Mouse (Mus musculus) kidney, postnatal 10 days (tissue): ENCODE results near the gene Tiam1.

Experiments used
- DNase-seq: peaks from one replicate; pipeline ENCODE4 v3.0.0; 2021; ENCODE audit warnings: mixed read lengths

Tiam1 gene

GRCm38 (mm10) chr16:89872011-89872942 is 271.3 kb downstream of the Tiam1 start:
- DNase-seq = no peak

GRCm38 (mm10) chr16:89871382-89871781 is 272.2 kb downstream of the Tiam1 start:
- DNase-seq = no peak

- no peak for DNase-seq
Measured at GRCm38 (mm10) chr16:89870059-89870458, 273.5 kb downstream of the Tiam1 start.

- no peak for DNase-seq
Measured at GRCm38 (mm10) chr16:89868502-89868901, 275.1 kb downstream of the Tiam1 start.

GRCm38 (mm10) chr16:89867212-89867829 is 276.2 kb downstream of the Tiam1 start:
- no peak for DNase-seq

GRCm38 (mm10) chr16:89865136-89865535 is 278.4 kb downstream of the Tiam1 start:
- DNase-seq = no peak

GRCm38 (mm10) chr16:89864710-89865109 is 278.9 kb downstream of the Tiam1 start:
- DNase-seq = no peak

GRCm38 (mm10) chr16:89863264-89863663 is 280.3 kb downstream of the Tiam1 start:
- DNase-seq = no peak

- no peak for DNase-seq
Measured at GRCm38 (mm10) chr16:89861531-89861930, 282.0 kb downstream of the Tiam1 start.

- DNase-seq = no peak
Measured at GRCm38 (mm10) chr16:89860708-89861107, 282.9 kb downstream of the Tiam1 start.

GRCm38 (mm10) chr16:89857666-89858065 is 285.9 kb downstream of the Tiam1 start:
- DNase-seq = no peak

- no peak for DNase-seq
Measured at GRCm38 (mm10) chr16:89854731-89855130, 288.8 kb downstream of the Tiam1 start.

- no peak for DNase-seq
Measured at GRCm38 (mm10) chr16:89851333-89851732, 292.2 kb downstream of the Tiam1 start.

- DNase-seq = no peak
Measured at GRCm38 (mm10) chr16:89848651-89849597, 294.6 kb downstream of the Tiam1 start.

GRCm38 (mm10) chr16:89848179-89848578 is 295.4 kb downstream of the Tiam1 start:
- DNase-seq = no peak

GRCm38 (mm10) chr16:89845461-89845860 is 298.1 kb downstream of the Tiam1 start:
- DNase-seq = no peak

GRCm38 (mm10) chr16:89844580-89844979 is 299.0 kb downstream of the Tiam1 start:
- peak; percentile 67 for DNase-seq

- DNase-seq = no peak
Measured at GRCm38 (mm10) chr16:89841894-89842293, 301.7 kb downstream of the Tiam1 start.

GRCm38 (mm10) chr16:89840361-89840760 is 303.2 kb downstream of the Tiam1 start:
- no peak for DNase-seq

GRCm38 (mm10) chr16:89839829-89840228 is 303.7 kb downstream of the Tiam1 start:
- no peak for DNase-seq

GRCm38 (mm10) chr16:89837096-89837495 is 306.5 kb downstream of the Tiam1 start:
- DNase-seq = no peak

- DNase-seq = no peak
Measured at GRCm38 (mm10) chr16:89835551-89835950, 308.0 kb downstream of the Tiam1 start.

- no peak for DNase-seq
Measured at GRCm38 (mm10) chr16:89833011-89833410, 310.6 kb downstream of the Tiam1 start.
